Mouse (Mus musculus): Measurements from ENCODE around the gene Terf2.
"Not testable (repeated sequence)": the region's sequence is repeated elsewhere in the genome, so short reads cannot be mapped to it uniquely, and the experiment has no call there.

Gene Terf2

GRCm38 (mm10) chr8:107062613-107063012 lies 33.7 kb downstream of the Terf2 start:
- DNase-seq (ENCODE audit: extremely low spot score) = no peak

- DNase-seq (ENCODE audit: extremely low spot score) = no peak
Measured at GRCm38 (mm10) chr8:107056973-107057369, 39.4 kb downstream of the Terf2 start.

- DNase-seq (ENCODE audit: extremely low spot score) = peak; percentile 95
Measured at GRCm38 (mm10) chr8:107056076-107056972, 40.0 kb downstream of the Terf2 start, which contains the start of the genes Cog8 and Nip7. TSS of gene Cog8 (minus strand) at chr8:107056689. TSS of gene Nip7 (plus strand) at chr8:107056877.

- no peak for DNase-seq (ENCODE audit: extremely low spot score)
Measured at GRCm38 (mm10) chr8:107052046-107052445, 44.3 kb downstream of the Terf2 start.

GRCm38 (mm10) chr8:107049480-107049879 lies 46.9 kb downstream of the Terf2 start:
- DNase-seq (ENCODE audit: extremely low spot score) = no peak

- DNase-seq (ENCODE audit: extremely low spot score) = peak; percentile 78
Measured at GRCm38 (mm10) chr8:107048061-107048941, 48.0 kb downstream of the Terf2 start, which contains the start of gene Pdf. TSS of gene Pdf (minus strand) at chr8:107048614.

- no peak for DNase-seq (ENCODE audit: extremely low spot score)
Measured at GRCm38 (mm10) chr8:107046976-107047375, 49.4 kb downstream of the Terf2 start.

GRCm38 (mm10) chr8:107045478-107045877 lies 50.9 kb downstream of the Terf2 start:
- DNase-seq (ENCODE audit: extremely low spot score) = no peak

GRCm38 (mm10) chr8:107040632-107041031 lies 55.7 kb downstream of the Terf2 start:
- DNase-seq (ENCODE audit: extremely low spot score) = no peak

GRCm38 (mm10) chr8:107036626-107037025 lies 59.7 kb downstream of the Terf2 start:
- DNase-seq (ENCODE audit: extremely low spot score) = no peak

- DNase-seq (ENCODE audit: extremely low spot score) = no peak
Measured at GRCm38 (mm10) chr8:107035641-107036040, 60.7 kb downstream of the Terf2 start.

- DNase-seq (ENCODE audit: extremely low spot score) = not testable (repeated sequence)
Measured at GRCm38 (mm10) chr8:107033609-107034008, 62.7 kb downstream of the Terf2 start.

- DNase-seq (ENCODE audit: extremely low spot score) = no peak
Measured at GRCm38 (mm10) chr8:107031577-107032090, 64.7 kb downstream of the Terf2 start.

GRCm38 (mm10) chr8:107030650-107031576 lies 65.4 kb downstream of the Terf2 start, which contains the start of gene Vps4a:
TSS of gene Vps4a (plus strand) at chr8:107031222.
- peak; percentile 99 for DNase-seq (ENCODE audit: extremely low spot score)

GRCm38 (mm10) chr8:107030058-107030457 lies 66.3 kb downstream of the Terf2 start:
- no peak for DNase-seq (ENCODE audit: extremely low spot score)

GRCm38 (mm10) chr8:107029310-107029709 lies 67.0 kb downstream of the Terf2 start:
- DNase-seq (ENCODE audit: extremely low spot score) = no peak

GRCm38 (mm10) chr8:107023479-107023878 lies 72.9 kb downstream of the Terf2 start:
- DNase-seq (ENCODE audit: extremely low spot score) = no peak
